Mouse (Mus musculus) lung, adult 2 months (tissue): Measurements from ENCODE around the gene Zp1.

Experiments
- CTCF ChIP-seq: fragments of 200-500 bp; IDR thresholded peaks from 2 replicates; pipeline ENCODE4 v1.5.1; 2011; ENCODE audit warnings: mild to moderate bottlenecking, low read length, control low read depth; ENCODE audit not compliant: insufficient read depth
- POLR2A ChIP-seq: fragments of 200-500 bp; IDR thresholded peaks from 2 replicates; pipeline ENCODE4 v1.6.1; 2011; ENCODE audit warnings: low read depth, mild to moderate bottlenecking, control low read depth, low read length, borderline replicate concordance; ENCODE audit errors: extremely low read depth

DNA sequence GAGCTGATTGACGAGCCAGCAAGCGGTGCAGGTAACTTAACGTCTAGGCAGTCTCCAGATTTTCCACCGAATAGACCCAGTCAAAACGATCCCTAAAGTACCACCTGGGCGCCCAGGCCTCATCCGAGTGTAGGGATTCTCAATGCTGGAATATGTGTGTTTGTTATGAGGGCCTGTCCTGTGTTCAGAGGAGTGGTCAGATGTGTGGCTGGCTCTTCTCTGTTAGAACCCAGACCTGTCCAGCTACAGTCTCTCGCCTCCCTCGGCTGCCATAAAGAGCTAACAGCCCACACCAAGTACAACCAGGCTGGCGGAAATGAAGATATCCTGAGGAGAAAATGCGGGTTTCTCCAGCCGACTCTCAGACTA, 39.5 kb upstream of the Zp1 start:
- TF ChIP-seq POLR2A = no peak
- no peak for TF ChIP-seq CTCF
